Mouse (Mus musculus) thymus, adult 2 months (tissue): Measurements from ENCODE around the gene Zfp64.

Experiments used
- CTCF ChIP-seq: fragments of 200-500 bp; IDR thresholded peaks from 2 replicates; pipeline ENCODE4 v1.5.1; 2012; ENCODE audit warnings: mild to moderate bottlenecking, control low read depth, low read length, moderate library complexity, borderline replicate concordance; ENCODE audit not compliant: control insufficient read depth, poor library complexity, insufficient read depth; ENCODE audit errors: extremely low read depth
- POLR2A ChIP-seq: fragments of 200-500 bp; IDR thresholded peaks from 2 replicates; pipeline ENCODE4 v1.6.1; 2012; ENCODE audit warnings: mild to moderate bottlenecking, low read length, control low read depth, moderate library complexity; ENCODE audit not compliant: control insufficient read depth, poor library complexity, insufficient read depth; ENCODE audit errors: extremely low read depth

DNA sequence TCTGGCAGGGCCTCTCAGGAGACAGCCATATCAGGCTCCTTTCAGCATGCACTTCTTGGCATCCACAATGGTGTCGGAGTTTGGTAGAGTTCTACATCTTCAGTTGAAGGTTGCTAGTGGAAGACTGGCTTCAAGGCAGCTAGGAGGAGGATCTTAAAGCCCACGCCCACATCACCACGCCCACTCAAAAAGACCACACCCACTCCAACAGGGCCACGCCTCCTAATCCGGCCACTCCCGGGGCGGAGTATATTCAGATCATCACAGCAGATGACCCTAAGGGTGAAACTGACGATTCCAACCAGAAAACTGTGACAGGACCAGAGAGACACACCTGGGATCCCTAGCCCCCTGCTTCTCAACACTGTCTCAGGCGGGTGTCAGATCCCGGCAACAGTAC lies 89.0 kb downstream of the Zfp64 start:
- no peak for TF ChIP-seq POLR2A
- TF ChIP-seq CTCF = no peak
